Mouse (Mus musculus) neural tube, embryonic 15.5 days (tissue): ENCODE results near the gene Zc3h7b. TPM values are rescaled to one million over a fixed set of nuclear protein-coding genes. Genes with fewer than 3 reads are reported as not detected.

Experiments
- ATAC-seq: fragments of 200-750 bp; cut with Nextera tagmentation; 2 replicates; pipeline ENCODE4 v1.8.0; 2017; ENCODE audit warnings: mild to moderate bottlenecking, moderate TSS enrichment, moderate library complexity; ENCODE audit not compliant: low FRiP score
- H3K27ac ChIP-seq: fragments of 300-500 bp; sonication (generic); replicated peaks from 2 replicates; pipeline ENCODE4 v1.5.1; 2015; ENCODE audit warnings: mild to moderate bottlenecking, inconsistent platforms
- H3K27me3 ChIP-seq: fragments of 300-500 bp; sonication (generic); replicated peaks from 2 replicates; pipeline ENCODE4 v1.6.1; 2015; ENCODE audit warnings: inconsistent platforms
- H3K36me3 ChIP-seq: fragments of 300-500 bp; sonication (generic); 2 replicates; pipeline ENCODE4 v1.6.1; 2015; ENCODE audit warnings: inconsistent platforms
- H3K4me1 ChIP-seq: fragments of 300-500 bp; sonication (generic); 2 replicates; pipeline ENCODE4 v1.6.1; 2015; ENCODE audit warnings: inconsistent platforms
- H3K4me2 ChIP-seq: fragments of 300-500 bp; sonication (generic); 2 replicates; pipeline ENCODE4 v1.6.1; 2015; ENCODE audit warnings: inconsistent platforms, mild to moderate bottlenecking, moderate library complexity
- H3K4me3 ChIP-seq: fragments of 300-500 bp; sonication (generic); replicated peaks from 2 replicates; pipeline ENCODE4 v1.5.1; 2015; ENCODE audit warnings: mild to moderate bottlenecking, inconsistent platforms
- H3K9ac ChIP-seq: fragments of 300-500 bp; sonication (generic); replicated peaks from 2 replicates; pipeline ENCODE4 v1.6.1; 2015; ENCODE audit warnings: mild to moderate bottlenecking, inconsistent platforms
- H3K9me3 ChIP-seq: fragments of 300-500 bp; sonication (generic); replicated peaks from 2 replicates; pipeline ENCODE4 v1.6.1; 2016; ENCODE audit warnings: inconsistent platforms
- WGBS: fragments of 180-500 bp; shearing (Covaris S2); methylation state at CpG from one replicate; pipeline ENCODE4 v1.1.7; 2015; ENCODE audit warnings: mixed read lengths; 5-methylcytosine and 5-hydroxymethylcytosine counted together
- polyA plus RNA-seq: library from polyadenylated mRNA; unstranded; fragments of >200 nt; fragmentation: Nextera tagmentation; extraction: Ambion mirVana; gene quantifications from 2 replicates; pipeline ENCODE4 v1.2.1, GENCODE M21; 2015

The Zc3h7b gene
- polyA plus RNA-seq, 1 experiment from 2014 or later: 41.7 TPM

GRCm38 (mm10) chr15:81839634-81840033, 94.8 kb downstream of the Zc3h7b start:
- H3K4me3 ChIP-seq: no peak overlapping the region
- no peak overlapping the region; the same call in 1 of the 2 replicates for H3K27ac ChIP-seq
- no peaks in the 10 kb centered on the region for H3K9me3 ChIP-seq
- peaks cover 17% of the 10 kb centered on the region for H3K27me3 ChIP-seq
- H3K36me3 ChIP-seq: no peaks in the 10 kb centered on the region
- peaks cover 15% of the 10 kb centered on the region for H3K4me1 ChIP-seq
- ATAC-seq: peak; percentile 86
- no peak overlapping the region for H3K9ac ChIP-seq
- 59% methylated on average over 5 of the region's 5 CpGs for WGBS
- no peak overlapping the region for H3K4me2 ChIP-seq

- no peak overlapping the region for H3K4me3 ChIP-seq
- 94% methylated on average over 7 of the region's 7 CpGs for WGBS
- no peaks in the 10 kb centered on the region for H3K36me3 ChIP-seq
- no peak overlapping the region for H3K9ac ChIP-seq
- H3K9me3 ChIP-seq: no peaks in the 10 kb centered on the region
- H3K27me3 ChIP-seq: peaks cover 12% of the 10 kb centered on the region; the same call in 1 of the 2 replicates
- no peak for ATAC-seq
- H3K4me1 ChIP-seq: peaks cover 15% of the 10 kb centered on the region
- H3K4me2 ChIP-seq: no peak overlapping the region
- H3K27ac ChIP-seq: no peak overlapping the region
Measured at GRCm38 (mm10) chr15:81840306-81840705, 95.4 kb downstream of the Zc3h7b start.

GRCm38 (mm10) chr15:81842275-81842674, 97.4 kb downstream of the Zc3h7b start:
- 86% methylated on average over 7 of the region's 7 CpGs for WGBS
- no peak overlapping the region for H3K9ac ChIP-seq

GRCm38 (mm10) chr15:81845033-81845625, 100.3 kb downstream of the Zc3h7b start:
- Histone ChIP-seq H3K4me3 (no peak overlapping the region), H3K4me2 (no peak overlapping the region), H3K9ac (no peak overlapping the region), H3K4me1 (peaks cover 6% of the 10 kb centered on the region; the same call in 1 of the 2 replicates), H3K9me3 (no peaks in the 10 kb centered on the region), H3K27me3 (no peaks in the 10 kb centered on the region), H3K36me3 (peaks cover 19% of the 10 kb centered on the region), H3K27ac (no peak overlapping the region)
- WGBS: 67% methylated on average over 5 of the region's 5 CpGs
- ATAC-seq: no peak

More at GRCm38 (mm10) chr15:81842275-81842674, 97.4 kb downstream of the Zc3h7b start:
- Histone ChIP-seq H3K4me2 (no peak overlapping the region), H3K27ac (no peak overlapping the region), H3K36me3 (0 out of 2 replicates have a peak, but pooled peaks cover 2% of the 10 kb centered on the region), H3K9me3 (no peaks in the 10 kb centered on the region), H3K4me3 (no peak overlapping the region), H3K27me3 (no peaks in the 10 kb centered on the region), H3K4me1 (peaks cover 3% of the 10 kb centered on the region; the same call in 1 of the 2 replicates)
- no peak for ATAC-seq

- no peak overlapping the region for H3K4me2 ChIP-seq
- H3K4me3 ChIP-seq: no peak overlapping the region
- no peak overlapping the region for H3K9ac ChIP-seq
- no peaks in the 10 kb centered on the region for H3K9me3 ChIP-seq
- peaks cover 7% of the 10 kb centered on the region; the same call in 1 of the 2 replicates for H3K4me1 ChIP-seq
- peaks cover 25% of the 10 kb centered on the region for H3K36me3 ChIP-seq
- H3K27ac ChIP-seq: no peak overlapping the region
- no peaks in the 10 kb centered on the region for H3K27me3 ChIP-seq
- WGBS: 35% methylated on average over 4 of the region's 4 CpGs
- ATAC-seq: no peak
Measured at GRCm38 (mm10) chr15:81845724-81846123, 100.9 kb downstream of the Zc3h7b start.

Other genes starting within 250 kb of the Zc3h7b start
- 20.0 and 23.6 TPM in 2 replicates for gene Ep300, start 159.7 kb upstream of the Zc3h7b start, polyA plus RNA-seq
- gene L3mbtl2, start 81.2 kb upstream of the Zc3h7b start, polyA plus RNA-seq: 28.0 and 28.8 TPM in 2 replicates
- gene Chadl, start 47.8 kb upstream of the Zc3h7b start, polyA plus RNA-seq: 31.7 and 34.9 TPM in 2 replicates
- 127 and 128 TPM in 2 replicates for gene Rangap1, start 473 bp downstream of the Zc3h7b start, polyA plus RNA-seq
- gene Tef, start 57.4 kb downstream of the Zc3h7b start, polyA plus RNA-seq: 20.5 and 21.0 TPM in 2 replicates
- gene Tob2, start 113.7 kb downstream of the Zc3h7b start, polyA plus RNA-seq: 14.7 and 16.1 TPM in 2 replicates
- gene Phf5a, start 126.9 kb downstream of the Zc3h7b start, polyA plus RNA-seq: 111 and 122 TPM in 2 replicates
- gene Aco2, start 127.3 kb downstream of the Zc3h7b start, polyA plus RNA-seq: 295 and 298 TPM in 2 replicates
- gene Polr3h, start 181.2 kb downstream of the Zc3h7b start, polyA plus RNA-seq: 93.2 and 107 TPM in 2 replicates
- gene Csdc2, start 191.7 kb downstream of the Zc3h7b start, polyA plus RNA-seq: 194 and 220 TPM in 2 replicates
- 99.8 and 111 TPM in 2 replicates for gene Pmm1, start 215.9 kb downstream of the Zc3h7b start, polyA plus RNA-seq
- not detected in 2 replicates for gene 1700029P11Rik, start 235.5 kb downstream of the Zc3h7b start, polyA plus RNA-seq
- 41.6 and 74.7 TPM in 2 replicates for gene Xrcc6, start 242.8 kb downstream of the Zc3h7b start, polyA plus RNA-seq